ENCODE assay signal across 30 mouse cellular contexts in the genomic region with DNA sequence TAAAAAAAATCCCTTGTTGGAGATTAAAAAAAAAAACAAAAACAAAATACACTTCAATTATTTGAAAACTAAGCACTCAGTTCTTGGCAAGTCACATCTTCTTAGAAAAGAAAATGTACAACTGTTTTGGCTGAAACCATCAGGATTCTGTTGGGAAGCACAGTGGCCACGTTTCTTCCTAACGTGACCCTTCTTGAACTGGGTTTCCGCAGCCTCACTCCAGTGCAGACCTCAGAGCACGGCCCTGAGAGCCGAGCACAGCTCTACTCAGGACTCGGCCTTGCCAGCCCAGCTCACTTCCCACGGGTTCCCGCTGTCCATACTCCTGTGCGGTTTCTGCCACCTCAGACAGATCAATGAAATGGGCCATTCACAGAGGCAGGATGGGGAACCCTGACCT. TPM values are rescaled to one million over a fixed set of nuclear protein-coding genes. Genes with fewer than 3 reads are reported as not detected.
A peak's percentile ranks its signal among the peaks of the same experiment; 100 is the strongest.
DNase-seq lines count a peak whose midpoint lies in the region; ATAC-seq and TF ChIP-seq lines count a peak whose summit lies in the region.
"Had no signal": no experiment of that assay in that cellular context is flagged by ENCODE, and none has a peak within 500 bp of the region (broad histone marks: within the 10 kb centered on the region; RNA-seq: fewer than 3 reads in every experiment).

No protein-coding gene starts in this region.

- no peak for ATAC-seq in heart, embryonic 12.5 days (ENCODE audit: insufficient number of reproducible peaks, low FRiP score)
- ATAC-seq in heart, embryonic 16.5 days (replicated peaks; ENCODE audit: extremely low read depth, insufficient read depth, low FRiP score) = no peak
- ATAC-seq: forebrain, embryonic 14.5 days; forebrain, postnatal 0 days; hindbrain, embryonic 16.5 days; intestine, embryonic 15.5 days; Patski had no signal

- no peak overlapping the region for H3K9ac ChIP-seq in heart, embryonic 12.5 days
- no peak overlapping the region for H3K9ac ChIP-seq in heart, embryonic 16.5 days (ENCODE audit: low read length)
- H3K9ac ChIP-seq: embryonic facial prominence, embryonic 12.5 days; embryonic facial prominence, embryonic 15.5 days; forebrain, postnatal 0 days; hindbrain, embryonic 13.5 days; intestine, embryonic 15.5 days had no signal

- no peak overlapping the region for H3ac ChIP-seq in myocyte (ENCODE audit: control insufficient read depth, insufficient read length)

- H3K4me2 ChIP-seq in heart, embryonic 12.5 days = no peak overlapping the region
- no peak overlapping the region for H3K4me2 ChIP-seq in heart, embryonic 16.5 days (ENCODE audit: low read depth, low read length)
- H3K4me2 ChIP-seq in myocyte (ENCODE audit: low read depth) = no peak overlapping the region
- H3K4me2 ChIP-seq: embryonic facial prominence, embryonic 12.5 days; embryonic facial prominence, embryonic 15.5 days; hindbrain, embryonic 13.5 days; intestine, embryonic 15.5 days had no signal

- TF ChIP-seq POLR2A in myocyte (IDR thresholded peaks at IDR 0.05; ENCODE audit: insufficient read length, low read depth) = no peak

- 0 out of 2 replicates have a peak overlapping the region, but pooled peaks have one; percentile 54 for H3K27ac ChIP-seq in heart, embryonic 10.5 days
- no peak overlapping the region for H3K27ac ChIP-seq in heart, embryonic 12.5 days (ENCODE audit: poor library complexity, severe bottlenecking)
- H3K27ac ChIP-seq in heart, embryonic 16.5 days (ENCODE audit: low read length) = peak overlapping the region; percentile 38
- H3K27ac ChIP-seq: embryonic facial prominence, embryonic 12.5 days; embryonic facial prominence, embryonic 15.5 days; heart, adult 2 months; hindbrain, embryonic 10.5 days; hindbrain, embryonic 13.5 days; intestine, embryonic 15.5 days had no signal

- peaks cover 5% of the 10 kb centered on the region for H3K79me2 ChIP-seq in myocyte (ENCODE audit: control insufficient read depth, insufficient read depth)

- peak; percentile 22 for DNase-seq in gastrocnemius, postnatal 14 days
- DNase-seq in gastrocnemius, postnatal 10 days = no peak
- no peak for DNase-seq in heart, embryonic 10.5 days (ENCODE audit: low spot score)
- DNase-seq in heart, postnatal 25 days (ENCODE audit: low spot score) = no peak
- no peak for DNase-seq in kidney, postnatal 36 days
- DNase-seq: adrenal gland, adult 2 months; adrenal gland, postnatal 14 days; B cell, adult 2 months; cerebellum, adult 11 months; cerebellum, adult 2 months; cerebellum, adult 9-11 months; cerebellum, postnatal 25 days; forebrain, postnatal 0 days; gastrocnemius, postnatal 25 days; kidney, adult 11 months; kidney, adult 8-10 months had no signal

- intact Hi-C loops in gastrocnemius, postnatal 14 days (cut with DNase I; ENCODE audit: low total_unique reads) = no loop called here
- intact Hi-C loops in heart, postnatal 25 days (cut with DNase I) = no loop called here

- no peak overlapping the region for H3K4me3 ChIP-seq in heart, embryonic 10.5 days
- no peak overlapping the region for H3K4me3 ChIP-seq in heart, embryonic 12.5 days
- no peak overlapping the region for H3K4me3 ChIP-seq in heart, embryonic 16.5 days (ENCODE audit: low read length)
- H3K4me3 ChIP-seq in myocyte = no peak overlapping the region
- H3K4me3 ChIP-seq: embryonic facial prominence, embryonic 12.5 days; embryonic facial prominence, embryonic 15.5 days; heart, adult 2 months; hindbrain, embryonic 10.5 days; hindbrain, embryonic 13.5 days; intestine, embryonic 15.5 days had no signal

- WGBS in heart, embryonic 10.5 days = 89% methylated on average over 9 of the region's 9 CpGs
- 85% methylated on average over 9 of the region's 9 CpGs for WGBS in heart, embryonic 12.5 days
- WGBS in heart, embryonic 16.5 days = 81% methylated on average over 9 of the region's 9 CpGs

- peaks cover 32% of the 10 kb centered on the region for H3K4me1 ChIP-seq in heart, embryonic 10.5 days
- H3K4me1 ChIP-seq in heart, embryonic 12.5 days (replicated peaks) = peaks cover 24% of the 10 kb centered on the region
- H3K4me1 ChIP-seq in heart, embryonic 16.5 days (ENCODE audit: control insufficient read depth, insufficient read depth, low read length) = peaks cover 31% of the 10 kb centered on the region
- H3K4me1 ChIP-seq: embryonic facial prominence, embryonic 12.5 days; hindbrain, embryonic 10.5 days; hindbrain, embryonic 13.5 days had no signal

- no peaks in the 10 kb centered on the region for H3K27me3 ChIP-seq in heart, embryonic 10.5 days (ENCODE audit: insufficient read depth, poor library complexity, severe bottlenecking)
- no peaks in the 10 kb centered on the region for H3K27me3 ChIP-seq in heart, embryonic 12.5 days (replicated peaks)
- no peaks in the 10 kb centered on the region for H3K27me3 ChIP-seq in heart, embryonic 16.5 days (ENCODE audit: control insufficient read depth, insufficient read depth, low read length)
- H3K27me3 ChIP-seq in myocyte (ENCODE audit: control insufficient read depth, insufficient read depth, insufficient read length) = no peaks in the 10 kb centered on the region
- H3K27me3 ChIP-seq: CH12.LX; embryonic facial prominence, embryonic 12.5 days; embryonic facial prominence, embryonic 15.5 days; hindbrain, embryonic 13.5 days; intestine, embryonic 15.5 days; Patski had no signal

- H3K9me3 ChIP-seq in heart, embryonic 10.5 days = no peaks in the 10 kb centered on the region
- no peaks in the 10 kb centered on the region for H3K9me3 ChIP-seq in heart, embryonic 12.5 days (replicated peaks)
- no peaks in the 10 kb centered on the region for H3K9me3 ChIP-seq in heart, embryonic 16.5 days (replicated peaks; ENCODE audit: control insufficient read depth, low read length)
- H3K9me3 ChIP-seq: embryonic facial prominence, embryonic 12.5 days; embryonic facial prominence, embryonic 15.5 days; G1E; hindbrain, embryonic 10.5 days; hindbrain, embryonic 13.5 days; intestine, embryonic 15.5 days had no signal

- 0 out of 2 replicates have a peak, but pooled peaks cover 2% of the 10 kb centered on the region for H3K36me3 ChIP-seq in heart, embryonic 10.5 days
- H3K36me3 ChIP-seq in heart, embryonic 12.5 days = peaks cover 4% of the 10 kb centered on the region
- no peaks in the 10 kb centered on the region for H3K36me3 ChIP-seq in heart, embryonic 16.5 days (ENCODE audit: control insufficient read depth, insufficient read depth)
- H3K36me3 ChIP-seq in myocyte (ENCODE audit: control insufficient read depth, insufficient read depth) = peaks cover under 1% of the 10 kb centered on the region
- H3K36me3 ChIP-seq: embryonic facial prominence, embryonic 12.5 days; embryonic facial prominence, embryonic 15.5 days; G1E; hindbrain, embryonic 10.5 days; hindbrain, embryonic 13.5 days; intestine, embryonic 15.5 days had no signal

TF ChIP-seq in myocyte, 11 proteins besides CTCF, POLR2A, EP300 and RAD21:
- TF ChIP-seq MYOG (IDR thresholded peaks at IDR 0.05; ENCODE audit: control insufficient read depth in 1 of 3, insufficient read depth in 1 of 3, insufficient read length in 2 of 3, low read depth in 2 of 3) (no peak), POLR2AphosphoS2 (IDR thresholded peaks at IDR 0.05; ENCODE audit: insufficient read length, low read depth) (peak; percentile 43)

RNA-seq across cellular contexts. Expression of a gene that starts 44.2 kb away (rescaled TPM):
- total RNA-seq in gastrocnemius, postnatal 14 days (2021) = 10 to 100 TPM; 39.1 to 39.7 TPM
- 10 to 100 TPM; 44.2 to 48.4 TPM for total RNA-seq in gastrocnemius, postnatal 10 days (2021)
- polyA plus RNA-seq in heart, embryonic 10.5 days (2016; fragmentation: Nextera tagmentation; extraction: Ambion mirVana) = 104 and 110 TPM in 2 replicates
- 127 and 133 TPM in 2 replicates for polyA plus RNA-seq in heart, embryonic 12.5 days (2016; fragmentation: Nextera tagmentation; extraction: Ambion mirVana)
- 144 and 169 TPM in 2 replicates for polyA plus RNA-seq in heart, embryonic 16.5 days (2015; fragmentation: Nextera tagmentation; extraction: Ambion mirVana)
- total RNA-seq in heart, postnatal 25 days (2021) = 100 to 1,000 TPM; 114 to 130 TPM
- 153 TPM for polyA plus RNA-seq in myocyte (2012; fragmentation: generic; extraction: Trizol)
